Mouse (Mus musculus): ENCODE measurements around the gene Cacna1b. TPM values are rescaled to one million over a fixed set of nuclear protein-coding genes. Genes with fewer than 3 reads are reported as not detected.

Cacna1b gene
- polyA plus RNA-seq, 1 experiment from 2014 or later, result 0.19 TPM

GRCm38 (mm10) chr2:24562547-24563290 lies 200.2 kb downstream of the Cacna1b start:
- no peak overlapping the region for H3K4me3 ChIP-seq (ENCODE audit: inconsistent target)
- H3K27ac ChIP-seq, result no peak overlapping the region
- H3K79me2 ChIP-seq (ENCODE audit: inconsistent target), result no peaks in the 10 kb centered on the region
- H3K36me3 ChIP-seq (ENCODE audit: inconsistent target), result no peaks in the 10 kb centered on the region
- WGBS (ENCODE audit: missing documents), result 77% methylated on average over 7 of the region's 7 CpGs

GRCm38 (mm10) chr2:24561946-24562345 lies 201.0 kb downstream of the Cacna1b start:
- no peaks in the 10 kb centered on the region for H3K36me3 ChIP-seq (ENCODE audit: inconsistent target)
- no peak overlapping the region for H3K4me3 ChIP-seq (ENCODE audit: inconsistent target)
- no peaks in the 10 kb centered on the region for H3K79me2 ChIP-seq (ENCODE audit: inconsistent target)
- 86% methylated on average over 6 of the region's 6 CpGs for WGBS (ENCODE audit: missing documents)
- no peak overlapping the region for H3K27ac ChIP-seq

GRCm38 (mm10) chr2:24560201-24560600 lies 202.8 kb downstream of the Cacna1b start:
- H3K27ac ChIP-seq, result no peak overlapping the region
- 86% methylated on average over 5 of the region's 5 CpGs for WGBS (ENCODE audit: missing documents)
- H3K4me3 ChIP-seq (ENCODE audit: inconsistent target), result no peak overlapping the region
- H3K36me3 ChIP-seq (ENCODE audit: inconsistent target), result no peaks in the 10 kb centered on the region
- no peaks in the 10 kb centered on the region for H3K79me2 ChIP-seq (ENCODE audit: inconsistent target)

- Histone ChIP-seq H3K79me2 (ENCODE audit: inconsistent target) (no peaks in the 10 kb centered on the region), H3K36me3 (ENCODE audit: inconsistent target) (no peaks in the 10 kb centered on the region), H3K4me3 (ENCODE audit: inconsistent target) (no peak overlapping the region), H3K27ac (no peak overlapping the region)
- WGBS (ENCODE audit: missing documents), result 86% methylated on average over 6 of the region's 6 CpGs
Observed at GRCm38 (mm10) chr2:24556347-24556746, 206.6 kb downstream of the Cacna1b start.

GRCm38 (mm10) chr2:24553962-24554361 lies 209.0 kb downstream of the Cacna1b start:
- Histone ChIP-seq H3K27ac (no peak overlapping the region), H3K79me2 (ENCODE audit: inconsistent target) (no peaks in the 10 kb centered on the region), H3K36me3 (ENCODE audit: inconsistent target) (no peaks in the 10 kb centered on the region), H3K4me3 (ENCODE audit: inconsistent target) (no peak overlapping the region)
- 64% methylated on average over 7 of the region's 7 CpGs for WGBS (ENCODE audit: missing documents)

Other genes with a start within 250 kb of the Cacna1b start
- gene Ehmt1, start 156.5 kb upstream of the Cacna1b start, polyA plus RNA-seq (2018), result 16.4 to 30.9 TPM (median 20.2 TPM) in 3 replicates
- 31.6 to 60.4 TPM (median 40.5 TPM) in 3 replicates for gene Arrdc1, start 172.1 kb upstream of the Cacna1b start, polyA plus RNA-seq (2018)
- gene Zmynd19, start 186.6 kb upstream of the Cacna1b start, polyA plus RNA-seq (2018), result 4.4 to 23.2 TPM (median 5.6 TPM) in 3 replicates
- gene Dph7, start 199.2 kb upstream of the Cacna1b start, polyA plus RNA-seq (2018), result 5.7 to 9.6 TPM (median 7.8 TPM) in 3 replicates
- gene Mrpl41, start 211.9 kb upstream of the Cacna1b start, polyA plus RNA-seq (2018), result 63.2 to 80.5 TPM (median 76.8 TPM) in 3 replicates
- 43.8 to 153 TPM (median 111 TPM) in 3 replicates for gene Pnpla7, start 212.9 kb upstream of the Cacna1b start, polyA plus RNA-seq (2018)